Mouse (Mus musculus) stomach, embryonic 16.5 days (tissue): ENCODE results near the gene Prl7a2. TPM values are rescaled to one million over a fixed set of nuclear protein-coding genes. Genes with fewer than 3 reads are reported as not detected.

Experiments used
- ATAC-seq: fragments of 200-750 bp; cut with Nextera tagmentation; 2 replicates; pipeline ENCODE4 v1.8.0; 2017; ENCODE audit warnings: moderate number of reproducible peaks, moderate TSS enrichment; ENCODE audit not compliant: insufficient read depth, low FRiP score
- H3K27ac ChIP-seq: fragments of 300-500 bp; sonication (generic); 2 replicates; pipeline ENCODE4 v1.5.1; 2014; ENCODE audit warnings: low read length
- H3K27me3 ChIP-seq: fragments of 300-500 bp; sonication (generic); 2 replicates; pipeline ENCODE4 v1.6.1; 2014; ENCODE audit warnings: low read length, control low read depth, mixed read lengths; ENCODE audit not compliant: control insufficient read depth, insufficient read depth
- H3K36me3 ChIP-seq: fragments of 300-500 bp; sonication (generic); 2 replicates; pipeline ENCODE4 v1.6.1; 2014; ENCODE audit warnings: low read length; ENCODE audit not compliant: control insufficient read depth, insufficient read depth
- H3K4me1 ChIP-seq: fragments of 300-500 bp; sonication (generic); 2 replicates; pipeline ENCODE4 v1.6.1; 2014; ENCODE audit warnings: low read length, control low read depth, mixed read lengths; ENCODE audit not compliant: control insufficient read depth, insufficient read depth
- H3K4me2 ChIP-seq: fragments of 300-500 bp; sonication (generic); 2 replicates; pipeline ENCODE4 v1.6.1; 2014; ENCODE audit warnings: low read depth, low read length, mixed read lengths
- H3K4me3 ChIP-seq: fragments of 300-500 bp; sonication (generic); replicated peaks from 2 replicates; pipeline ENCODE4 v1.5.1; 2014; ENCODE audit warnings: mild to moderate bottlenecking, low read length
- H3K9ac ChIP-seq: fragments of 300-500 bp; sonication (generic); 2 replicates; pipeline ENCODE4 v1.6.1; 2014; ENCODE audit warnings: low read length
- H3K9me3 ChIP-seq: fragments of 300-500 bp; sonication (generic); replicated peaks from 2 replicates; pipeline ENCODE4 v1.6.1; 2016; ENCODE audit warnings: low read length, control low read depth; ENCODE audit not compliant: control insufficient read depth
- WGBS: fragments of 180-500 bp; shearing (Covaris S2); extraction: QIAGEN DNeasy Blood & Tissue Kit; methylation state at CpG from one replicate; pipeline ENCODE4 v1.1.7; 2014; 5-methylcytosine and 5-hydroxymethylcytosine counted together
- polyA plus RNA-seq: library from polyadenylated mRNA; unstranded; fragments of >200 nt; fragmentation: Nextera tagmentation; extraction: Ambion mirVana; gene quantifications from 2 replicates; pipeline ENCODE4 v1.2.1, GENCODE M21; 2015

Gene Prl7a2
- not detected in 2 replicates for polyA plus RNA-seq

DNA sequence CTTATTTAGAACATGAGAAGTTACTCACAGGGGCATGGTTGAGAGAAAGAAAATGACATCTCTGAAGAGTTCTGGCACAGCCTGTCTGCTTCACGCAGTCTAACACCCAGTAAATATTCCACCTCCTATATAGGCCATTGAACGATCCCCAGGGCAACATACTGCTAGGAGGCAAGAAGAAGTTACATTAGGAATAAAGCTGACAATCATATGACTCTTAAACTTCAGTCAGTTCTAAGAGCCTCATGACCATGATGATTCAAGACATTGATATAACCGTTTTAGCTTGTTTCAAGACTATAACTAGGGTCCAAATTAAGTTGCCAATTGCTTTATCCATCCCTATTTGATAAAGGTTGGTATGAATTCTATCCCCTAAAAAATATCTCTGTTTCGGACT lies at the start of gene Prl7a2:
Gene Prl7a2 (minus strand): TSS at position 101 of the 400 bp plus-strand sequence.
- WGBS, result 83% methylated on average over 4 of the region's 4 CpGs
- no peak within 1 kb of the TSS for H3K27ac ChIP-seq
- no peak within 1 kb of the TSS for H3K4me2 ChIP-seq
- no peak within 1 kb of the TSS for H3K9ac ChIP-seq
- H3K4me1 ChIP-seq, result no peaks in the 10 kb centered on the region
- H3K9me3 ChIP-seq, result no peaks in the 10 kb centered on the region
- no peaks in the 10 kb centered on the region for H3K36me3 ChIP-seq
- no peaks in the 10 kb centered on the region for H3K27me3 ChIP-seq
- no peak within 1 kb of the TSS for H3K4me3 ChIP-seq
- no peak for ATAC-seq

DNA sequence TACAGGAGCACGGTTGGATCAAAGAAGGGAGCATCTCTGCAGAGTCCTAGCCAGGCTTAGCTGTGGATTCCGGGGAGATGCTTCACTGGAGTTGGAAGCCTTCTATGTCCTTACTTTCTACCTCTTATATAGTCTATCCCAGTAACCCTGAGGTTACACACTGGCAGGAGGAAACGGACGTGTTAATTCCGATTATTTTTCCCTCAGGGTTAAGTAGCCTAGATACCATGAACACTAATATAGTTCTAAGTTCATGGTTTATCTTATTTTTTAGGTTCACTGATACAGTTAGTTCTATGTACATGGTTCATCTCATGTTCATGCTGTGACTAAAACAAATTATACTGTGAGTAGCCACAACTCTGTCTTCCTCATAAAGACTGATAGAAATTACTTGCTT lies 48.8 kb upstream of the Prl7a2 start, which contains the start of gene Prl7d1:
Gene Prl7d1 (minus strand): TSS at position 101 of the 400 bp plus-strand sequence.
- no peak within 1 kb of the TSS for H3K27ac ChIP-seq
- no peak within 1 kb of the TSS for H3K4me3 ChIP-seq
- H3K9ac ChIP-seq, result no peak within 1 kb of the TSS
- no peaks in the 10 kb centered on the region for H3K9me3 ChIP-seq
- no peaks in the 10 kb centered on the region for H3K4me1 ChIP-seq
- no peak within 1 kb of the TSS for H3K4me2 ChIP-seq
- WGBS, result 71% methylated on average over 5 of the region's 5 CpGs
- H3K27me3 ChIP-seq, result no peaks in the 10 kb centered on the region
- ATAC-seq, result no peak
- H3K36me3 ChIP-seq, result no peaks in the 10 kb centered on the region

GRCm38 (mm10) chr13:27706521-27706920 lies 38.7 kb upstream of the Prl7a2 start:
- 78% methylated on average over 2 of the region's 2 CpGs for WGBS
- Histone ChIP-seq H3K36me3 (no peaks in the 10 kb centered on the region), H3K4me1 (no peaks in the 10 kb centered on the region), H3K9me3 (no peaks in the 10 kb centered on the region), H3K27me3 (no peaks in the 10 kb centered on the region), H3K9ac (no peak overlapping the region), H3K27ac (no peak overlapping the region), H3K4me2 (no peak overlapping the region), H3K4me3 (no peak overlapping the region)
- ATAC-seq, result no peak

- Histone ChIP-seq H3K9me3 (no peaks in the 10 kb centered on the region), H3K4me1 (no peaks in the 10 kb centered on the region), H3K36me3 (no peaks in the 10 kb centered on the region), H3K4me2 (no peak overlapping the region), H3K27ac (no peak overlapping the region), H3K27me3 (no peaks in the 10 kb centered on the region), H3K4me3 (no peak overlapping the region), H3K9ac (no peak overlapping the region)
- WGBS, result 73% methylated on average over 2 of the region's 2 CpGs
- ATAC-seq, result no peak
These were observed 7.1 kb downstream of the Prl7a2 start for GRCm38 (mm10) chr13:27660747-27661146.

GRCm38 (mm10) chr13:27642393-27642792 lies 25.4 kb downstream of the Prl7a2 start, which contains the start of gene Prl7a1:
Gene Prl7a1 (minus strand): TSS chr13:27642493.
- 93% methylated on average over 3 of the region's 3 CpGs for WGBS
- no peak for ATAC-seq
- Histone ChIP-seq H3K36me3 (no peaks in the 10 kb centered on the region), H3K27ac (no peak within 1 kb of the TSS), H3K9ac (no peak within 1 kb of the TSS), H3K27me3 (no peaks in the 10 kb centered on the region), H3K4me1 (no peaks in the 10 kb centered on the region), H3K4me2 (no peak within 1 kb of the TSS), H3K4me3 (no peak within 1 kb of the TSS), H3K9me3 (no peaks in the 10 kb centered on the region)

DNA sequence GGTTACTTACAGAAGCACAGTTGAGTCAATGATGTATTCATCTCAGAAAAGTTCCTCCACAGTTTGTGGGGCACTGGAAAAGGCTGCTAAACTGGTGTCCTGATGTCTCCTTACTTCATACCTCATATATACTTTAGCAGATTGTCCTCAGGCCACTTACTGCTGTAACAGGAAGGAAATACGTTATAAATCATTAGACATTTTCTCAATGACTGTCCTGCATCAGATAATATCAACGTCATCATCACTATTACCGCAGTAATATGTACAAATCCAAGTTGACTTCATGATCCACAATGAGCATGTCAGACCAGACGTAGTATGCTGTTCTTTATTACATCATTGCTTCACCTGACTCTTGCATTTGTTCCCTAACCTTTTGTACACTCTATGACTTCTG lies 57.4 kb downstream of the Prl7a2 start, which contains the start of gene Prl7b1:
Gene Prl7b1 (minus strand): TSS at position 101 of the 400 bp plus-strand sequence.
- Histone ChIP-seq H3K4me1 (no peaks in the 10 kb centered on the region), H3K4me2 (no peak within 1 kb of the TSS), H3K4me3 (no peak within 1 kb of the TSS), H3K27ac (no peak within 1 kb of the TSS), H3K27me3 (no peaks in the 10 kb centered on the region), H3K9me3 (no peaks in the 10 kb centered on the region), H3K9ac (no peak within 1 kb of the TSS), H3K36me3 (no peaks in the 10 kb centered on the region)
- 70% methylated on average over 4 of the region's 4 CpGs for WGBS
- ATAC-seq, result no peak

Other genes starting within 250 kb of the Prl7a2 start
- gene Prl8a6, start 229.3 kb downstream of the Prl7a2 start, polyA plus RNA-seq, result not detected in 2 replicates
- not detected in 2 replicates for gene Prl8a8, start 154.8 kb downstream of the Prl7a2 start, polyA plus RNA-seq
- not detected in 2 replicates for gene Prl8a9, start 103.4 kb downstream of the Prl7a2 start, polyA plus RNA-seq
- gene Prl8a1, start 85.9 kb downstream of the Prl7a2 start, polyA plus RNA-seq, result not detected in 2 replicates
- not detected in 2 replicates for gene Prl7b1, start 57.5 kb downstream of the Prl7a2 start, polyA plus RNA-seq
- not detected in 2 replicates for gene Prl7a1, start 25.5 kb downstream of the Prl7a2 start, polyA plus RNA-seq
- gene Prl7d1, start 48.7 kb upstream of the Prl7a2 start, polyA plus RNA-seq, result not detected in 2 replicates
- gene Prl7c1, start 112.8 kb upstream of the Prl7a2 start, polyA plus RNA-seq, result not detected in 2 replicates
- not detected in 2 replicates for gene Prl2a1, start 133.6 kb upstream of the Prl7a2 start, polyA plus RNA-seq
- not detected in 2 replicates for gene Prl2c1, start 181.3 kb upstream of the Prl7a2 start, polyA plus RNA-seq